Mouse (Mus musculus) adrenal gland, postnatal 25 days (tissue): ENCODE results near the gene Nox1. TPM values are rescaled to one million over a fixed set of nuclear protein-coding genes. Genes with fewer than 3 reads are reported as not detected.
"Not testable (repeated sequence)": the region's sequence is repeated elsewhere in the genome, so short reads cannot be mapped to it uniquely, and the experiment has no call there.

Source experiments
- DNase-seq: peaks from one replicate; pipeline ENCODE4 v3.0.0; 2021; ENCODE audit warnings: mixed read lengths
- long read RNA-seq: library from polyadenylated mRNA; stranded (forward); transcript quantifications from one replicate; pipeline ENCODE4 v2.0.0, GENCODE M21; 2021
- total RNA-seq: library from RNA; stranded (reverse); gene quantifications from 2 replicates; pipeline ENCODE4 v1.2.3, GENCODE M21; 2021

The Nox1 gene
- 0.79 TPM in 1 of 2 replicates, not detected in the other for total RNA-seq
- long read RNA-seq: 0 reads

DNA sequence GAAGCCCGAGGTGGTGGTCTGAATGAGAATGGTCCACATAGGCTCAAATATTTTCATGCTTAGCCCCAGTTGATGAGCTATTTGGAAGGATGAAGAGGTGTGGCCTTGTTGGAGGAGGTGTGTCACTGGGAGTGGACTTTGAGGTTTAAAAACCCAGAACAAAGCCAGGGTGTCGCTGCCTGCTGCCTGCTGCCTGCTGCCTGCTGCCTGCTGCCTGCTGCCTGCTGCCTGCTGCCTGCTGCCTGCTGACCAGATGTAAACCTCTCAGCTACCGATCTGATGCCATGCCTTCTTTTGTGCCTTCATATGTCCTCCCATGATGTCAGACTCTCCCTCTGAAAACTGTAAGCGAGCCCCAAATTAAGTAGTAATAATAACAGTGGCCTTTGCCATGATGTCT lies at the start of gene Nox1:
Nox1 (minus strand) TSS at position 101 of the 400 bp plus-strand sequence.
- no peak for DNase-seq

DNA sequence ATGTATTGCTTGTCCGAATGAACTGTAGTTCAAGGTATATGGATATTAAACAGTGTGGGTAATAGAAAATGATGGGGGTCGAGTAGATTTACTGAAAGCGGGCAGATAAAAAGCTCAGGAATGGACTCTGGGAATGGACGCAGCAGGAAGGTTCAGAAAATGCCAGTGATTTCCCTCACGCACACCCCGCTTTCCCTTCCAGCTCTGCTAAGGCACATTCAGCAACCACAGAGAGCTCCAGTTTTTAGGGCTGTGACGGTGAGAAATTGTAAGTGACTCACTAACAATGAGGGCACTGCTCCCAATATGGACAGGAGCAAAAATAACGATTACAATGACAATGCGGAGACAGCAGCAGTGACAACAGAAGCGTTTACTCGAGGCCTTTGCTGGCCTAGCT lies 40.4 kb upstream of the Nox1 start:
- no peak for DNase-seq

DNA sequence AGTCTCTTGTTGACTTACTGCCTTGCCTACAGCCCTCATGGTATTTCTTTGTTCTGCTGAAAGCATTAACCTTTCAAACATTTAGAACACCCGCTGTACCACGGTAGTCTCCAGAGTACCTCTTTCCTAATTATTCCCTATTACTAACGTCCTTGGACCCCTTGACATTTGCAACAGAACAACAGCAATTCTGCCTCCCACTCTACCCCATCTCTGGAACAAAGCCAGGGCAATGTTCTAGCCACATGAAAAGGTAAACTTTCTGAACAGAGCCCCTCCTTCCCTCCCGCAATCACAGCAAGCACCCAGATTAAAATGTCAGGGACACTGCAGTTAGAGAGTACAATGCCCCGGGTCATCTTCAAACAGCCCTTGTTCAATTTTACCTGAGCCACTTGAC lies 39.4 kb upstream of the Nox1 start:
- no peak for DNase-seq

DNA sequence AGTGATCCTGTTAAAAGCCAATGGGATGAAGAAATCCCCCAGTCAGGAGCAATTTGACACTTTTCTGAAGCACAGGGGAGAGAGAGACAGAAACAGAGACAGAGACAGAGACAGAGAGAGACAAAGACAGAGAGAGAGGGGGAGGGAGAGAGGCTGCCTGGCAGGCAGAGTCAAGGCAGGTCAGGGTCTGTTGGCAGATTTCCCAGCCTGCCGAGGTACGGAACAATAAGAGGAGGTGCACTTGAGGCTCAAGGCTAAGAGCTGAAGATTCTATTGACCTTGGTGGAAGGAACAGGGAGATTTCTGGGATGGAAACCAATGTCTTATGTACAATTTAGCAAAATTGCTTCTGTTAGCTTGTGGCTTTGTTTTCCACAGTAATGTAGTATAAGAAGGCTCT lies 26.4 kb upstream of the Nox1 start:
- DNase-seq: peak; percentile 49

DNA sequence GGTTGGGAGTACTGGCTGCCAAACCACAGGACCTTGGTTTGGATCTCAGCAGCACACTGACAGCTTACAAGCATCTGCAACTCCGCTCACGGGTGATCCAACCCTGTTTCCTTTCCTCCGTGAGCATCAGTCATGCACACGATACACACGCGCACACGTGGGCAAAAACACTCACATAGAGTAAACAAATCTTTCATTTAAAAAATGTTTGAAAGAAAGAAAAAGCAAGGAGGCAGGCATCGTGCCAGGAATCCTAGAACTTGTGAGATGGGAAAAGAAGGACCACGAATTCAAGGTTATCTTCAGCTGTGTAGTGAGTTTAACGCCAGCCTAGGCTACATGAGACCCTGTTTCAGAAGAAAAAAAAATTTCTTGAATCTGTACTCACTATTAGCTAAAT lies 24.2 kb upstream of the Nox1 start:
- peak; percentile 3 for DNase-seq

DNA sequence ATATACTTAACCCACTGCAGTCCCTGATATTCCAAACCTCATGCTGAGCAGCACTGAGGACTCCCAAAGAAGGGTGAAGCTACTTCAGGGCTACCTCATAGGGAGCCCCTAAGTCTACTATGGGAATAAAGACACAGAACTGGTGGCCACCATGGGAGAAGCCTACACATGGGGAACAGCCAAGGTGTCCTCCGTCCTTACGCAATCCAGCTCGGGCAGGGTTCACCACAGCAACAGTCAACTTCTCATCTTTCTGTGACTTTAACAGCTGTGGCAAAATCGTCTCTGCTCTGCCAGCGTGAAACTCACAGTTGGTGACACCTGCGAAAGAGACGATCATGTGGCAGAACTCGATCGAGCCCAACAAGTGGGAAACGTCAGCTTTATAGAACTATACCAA lies 16.5 kb upstream of the Nox1 start:
- DNase-seq: no peak

GRCm38 (mm10) chrX:134233048-134233447 lies 11.3 kb upstream of the Nox1 start:
- no peak for DNase-seq

- DNase-seq: no peak
These were observed 1.1 kb downstream of the Nox1 start for GRCm38 (mm10) chrX:134220618-134221017.

DNA sequence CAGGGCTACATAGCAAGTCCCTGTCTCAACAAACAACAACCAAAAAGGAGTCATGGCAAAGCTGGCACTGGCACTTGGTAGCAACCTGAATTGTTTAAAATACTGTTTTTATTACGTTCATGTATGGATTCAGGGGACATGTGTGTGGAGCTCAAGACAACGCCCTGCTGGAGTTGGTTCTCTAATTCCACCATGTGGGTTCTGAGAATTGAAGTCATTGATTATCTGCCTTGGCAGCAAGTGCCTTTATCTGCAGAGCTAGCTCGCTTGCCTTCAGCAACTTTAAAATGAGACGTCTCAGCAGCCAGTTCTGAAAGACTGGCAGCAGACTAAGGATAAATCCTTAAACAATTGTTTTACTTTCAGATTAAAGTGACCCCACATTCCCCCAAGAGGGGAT lies 3.6 kb downstream of the Nox1 start:
- DNase-seq: no peak

DNA sequence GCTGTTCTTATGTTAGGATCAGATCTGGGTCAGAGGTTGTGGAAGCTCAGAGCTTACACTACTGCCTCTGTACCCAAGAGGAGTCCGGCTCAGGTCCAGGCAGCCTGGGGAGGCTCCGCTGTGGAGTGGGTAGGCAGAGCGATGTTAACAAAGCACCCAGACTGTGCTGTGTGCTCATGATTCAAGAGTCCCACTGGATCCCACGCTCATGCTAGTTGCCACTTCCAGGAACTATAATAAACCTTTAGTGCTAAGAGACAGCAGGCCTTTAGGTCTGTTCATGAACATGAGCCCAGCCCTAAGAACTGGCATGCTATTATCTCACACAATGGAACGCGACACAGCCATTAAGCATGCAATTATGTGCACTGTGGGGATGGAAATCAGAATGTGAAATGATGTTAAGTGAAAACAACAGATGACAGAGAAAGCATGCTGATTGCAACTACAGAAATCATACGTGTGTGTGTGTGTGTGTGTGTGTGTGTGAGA lies 10.6 kb downstream of the Nox1 start:
- no peak for DNase-seq

GRCm38 (mm10) chrX:134208491-134208890 lies 13.3 kb downstream of the Nox1 start:
- DNase-seq: no peak

DNA sequence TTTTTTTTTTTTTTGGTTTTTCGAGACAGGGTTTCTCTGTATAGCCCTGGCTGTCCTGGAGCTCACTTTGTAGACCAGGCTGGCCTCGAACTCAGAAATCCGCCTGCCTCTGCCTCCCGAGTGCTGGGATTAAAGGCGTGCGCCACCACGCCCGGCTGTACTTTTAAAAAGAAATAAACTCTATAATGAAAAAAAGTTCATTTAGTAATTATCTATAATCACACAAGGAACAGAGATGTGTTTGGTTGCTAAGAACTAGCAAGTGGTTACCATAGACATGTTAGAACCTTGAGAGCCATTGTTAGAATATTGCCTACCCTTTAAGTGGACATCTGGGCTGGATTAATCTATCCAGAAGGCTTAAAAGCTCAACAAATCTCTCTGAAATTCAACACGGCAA lies 34.6 kb downstream of the Nox1 start, which contains the start of gene Arl13a:
Arl13a (plus strand) TSS at position 301 of the 400 bp plus-strand sequence.
- DNase-seq: not testable (repeated sequence)

- no peak for DNase-seq
These were observed 47.1 kb downstream of the Nox1 start for GRCm38 (mm10) chrX:134174699-134175098.

DNA sequence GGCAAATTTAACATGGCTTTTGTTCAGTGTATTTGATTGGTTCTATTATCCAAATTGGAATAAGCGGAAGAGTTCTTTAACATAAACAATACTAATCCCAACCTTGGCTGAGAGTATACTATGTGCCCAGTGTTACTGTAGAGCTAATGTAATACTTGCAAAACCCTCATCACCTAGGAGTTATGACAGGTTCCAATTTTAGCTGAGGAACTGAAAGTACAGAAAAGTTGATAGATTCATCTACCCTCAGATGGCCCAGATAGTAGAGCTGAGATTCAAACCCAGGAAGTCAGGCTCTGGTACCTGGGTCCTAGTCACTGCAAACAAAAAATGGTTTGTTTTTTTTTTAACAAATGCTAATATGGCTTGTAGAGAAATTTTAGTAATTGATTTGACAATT lies 51.2 kb downstream of the Nox1 start:
- DNase-seq: no peak

- DNase-seq: no peak
These were observed 58.3 kb downstream of the Nox1 start for GRCm38 (mm10) chrX:134163484-134163883.

DNA sequence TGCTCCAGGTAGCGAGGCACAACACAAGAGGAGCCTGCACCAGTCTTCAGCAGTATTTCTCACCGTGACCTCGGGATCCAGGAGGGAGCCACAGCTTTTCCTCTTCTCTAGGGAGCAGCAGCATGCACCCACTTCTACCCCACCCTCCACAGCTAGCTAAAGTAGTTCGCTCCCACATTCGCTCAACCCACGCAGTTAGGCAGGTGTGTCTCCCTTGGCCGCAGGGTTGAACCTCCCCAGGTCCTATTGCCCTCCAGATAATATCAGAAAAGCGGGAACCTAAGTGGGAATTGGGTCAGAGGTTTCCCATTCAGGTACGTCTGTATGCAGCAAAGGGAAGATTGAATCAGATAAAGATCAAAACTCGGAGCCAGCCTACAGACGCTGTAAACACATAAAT lies 58.9 kb downstream of the Nox1 start:
- no peak for DNase-seq

DNA sequence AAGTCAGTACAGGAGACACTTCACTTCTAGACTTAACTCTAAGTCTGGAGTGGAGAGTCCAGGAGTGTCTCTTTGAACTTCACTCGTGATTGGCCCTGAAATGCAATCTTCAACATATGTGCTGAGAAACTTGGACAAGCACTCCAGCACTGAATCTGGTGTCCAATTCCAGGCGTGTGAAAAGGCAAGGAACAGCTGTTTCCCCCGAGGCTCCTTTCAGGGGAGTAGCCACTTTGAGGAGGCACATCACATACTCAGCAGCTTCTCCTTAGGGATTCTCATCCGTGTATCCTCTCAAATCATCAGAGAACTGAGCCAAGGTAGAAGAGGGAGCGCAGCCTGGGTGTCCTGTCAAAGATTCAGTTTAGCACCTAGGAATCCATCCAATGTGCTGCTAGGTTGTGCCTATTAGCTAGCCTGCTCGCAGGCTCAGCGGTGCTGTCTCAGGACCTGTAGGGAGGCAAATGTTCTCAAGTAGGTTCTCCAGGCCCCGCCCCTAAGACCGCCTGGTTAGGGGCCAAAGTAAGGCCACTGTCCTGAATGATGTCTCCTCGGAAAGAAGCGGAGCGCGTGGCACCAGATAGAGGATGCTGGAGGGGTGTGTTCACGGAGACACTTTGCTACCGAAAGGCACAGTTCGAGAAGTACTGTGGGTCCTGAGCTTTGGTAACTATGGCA lies 59.6 kb downstream of the Nox1 start, which contains the start of gene Xkrx:
Xkrx (minus strand) TSS at position 34 of the 678 bp plus-strand sequence.
- no peak for DNase-seq

DNA sequence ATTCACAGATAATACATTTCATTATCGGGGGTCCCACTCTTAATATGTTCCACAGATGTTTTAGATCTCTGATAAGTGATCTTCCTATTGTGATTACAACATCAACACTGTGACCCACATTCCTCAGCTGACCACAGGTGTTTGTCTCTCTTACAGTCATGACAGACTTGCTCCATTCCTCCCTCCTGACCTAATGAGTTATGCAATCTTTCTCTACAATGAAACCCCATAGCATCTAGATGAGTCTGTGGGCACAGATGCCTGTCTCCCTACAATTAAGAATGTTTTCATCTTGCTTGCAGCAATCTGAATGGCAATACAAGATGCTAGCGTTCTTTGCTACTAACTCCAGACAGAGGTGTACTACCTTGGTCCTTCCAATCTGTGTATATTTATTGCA lies 61.3 kb downstream of the Nox1 start:
- DNase-seq: no peak

DNA sequence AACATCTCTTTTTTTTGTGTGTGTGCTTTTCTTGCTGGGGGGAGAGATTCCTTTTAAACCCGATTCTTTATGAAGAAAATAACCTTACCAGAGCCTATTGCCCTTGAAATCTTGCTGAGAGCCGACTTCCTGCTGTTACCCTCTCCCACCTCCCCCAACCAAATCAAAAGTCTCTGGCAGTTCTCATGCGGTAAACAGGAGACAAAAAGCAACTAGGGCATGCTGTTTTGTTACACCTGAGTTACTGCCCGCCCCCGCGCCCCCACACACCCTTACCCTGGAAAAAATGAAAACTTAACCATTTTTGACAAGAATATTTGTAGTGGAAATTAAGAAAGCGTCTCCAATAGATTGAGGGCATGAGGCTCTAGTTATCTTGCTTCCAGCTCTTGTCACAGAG lies 63.6 kb downstream of the Nox1 start:
- DNase-seq: no peak

- no peak for DNase-seq
These were observed 79.8 kb downstream of the Nox1 start for GRCm38 (mm10) chrX:134141986-134142385.

- DNase-seq: no peak
These were observed 80.2 kb downstream of the Nox1 start for GRCm38 (mm10) chrX:134141551-134141950.

DNA sequence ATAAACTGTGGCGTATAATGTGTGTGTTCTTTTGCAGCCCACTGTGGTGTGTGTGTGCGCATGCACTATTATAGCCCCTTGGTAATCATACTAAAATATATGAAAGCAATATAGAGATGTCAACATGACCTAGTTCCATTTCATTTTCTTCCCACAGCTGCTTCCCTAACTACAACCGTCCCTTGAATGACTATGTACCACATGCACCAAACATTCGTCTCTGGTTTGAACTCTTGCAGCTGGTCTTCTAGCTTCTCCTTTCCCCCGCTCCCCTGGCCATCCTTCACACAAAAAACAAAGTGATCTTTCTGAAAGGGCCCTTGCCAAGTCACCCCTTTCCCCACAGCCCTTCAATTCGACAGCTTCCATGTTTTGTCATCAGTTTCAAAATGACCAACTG lies 81.7 kb downstream of the Nox1 start:
- no peak for DNase-seq

DNA sequence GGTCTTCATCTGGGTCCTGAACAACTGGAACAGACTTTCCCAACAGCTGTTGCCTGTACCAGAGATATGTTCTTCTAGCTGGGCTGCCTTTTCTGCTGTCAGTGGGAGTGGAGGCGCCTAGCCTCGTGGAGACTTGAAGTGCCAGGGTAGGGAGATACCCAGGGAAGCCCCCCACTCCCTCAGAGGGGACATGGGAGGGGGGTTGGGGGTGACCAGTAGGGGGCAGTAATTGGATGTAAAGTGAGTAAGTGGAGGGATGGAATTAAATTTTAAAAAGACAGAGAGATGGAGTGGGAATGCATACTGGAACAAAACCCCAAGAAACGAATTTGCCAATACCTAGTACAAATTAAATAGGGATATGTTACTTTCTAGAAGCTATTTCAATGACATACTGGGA lies 87.9 kb downstream of the Nox1 start:
- DNase-seq: no peak

DNA sequence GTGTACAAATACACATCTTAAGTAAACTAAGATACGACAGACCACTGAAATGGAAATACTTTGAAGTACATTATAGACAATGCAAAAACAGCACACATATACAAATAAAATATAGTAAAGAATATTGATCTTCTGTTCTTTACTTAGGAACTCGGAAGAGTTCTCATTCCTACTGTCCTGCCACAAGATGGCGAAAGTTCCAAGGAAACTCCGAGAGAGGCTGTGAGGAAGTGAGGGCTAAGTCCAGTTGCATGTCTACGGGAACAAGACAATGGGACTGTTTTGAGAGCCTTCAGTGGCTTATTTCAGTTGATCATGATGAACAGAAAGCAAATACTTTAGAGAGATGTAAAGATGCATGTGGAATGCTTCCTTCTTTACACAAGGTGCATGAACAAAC lies 89.5 kb downstream of the Nox1 start:
- DNase-seq: peak; percentile 2
